Mouse (Mus musculus): ENCODE data around the gene Dpp8.

GRCm38 (mm10) chr9:65015461-65016222, 16.6 kb upstream of the Dpp8 start:
- no peak for TF ChIP-seq USF1 (IDR thresholded peaks at IDR 0.05; ENCODE audit: low read depth)
- TF ChIP-seq POLR2A (IDR thresholded peaks at IDR 0.05; ENCODE audit: insufficient read length, low read depth), result no peak
- no peak for TF ChIP-seq MYOD1 (IDR thresholded peaks at IDR 0.05; ENCODE audit: control insufficient read depth in 1 of 3, insufficient read length in 2 of 3, low read depth in 2 of 3)
